Mouse (Mus musculus) retina, postnatal 1 day (tissue): Measurements from ENCODE around the gene Castor1.
"Not testable (repeated sequence)": the region's sequence is repeated elsewhere in the genome, so short reads cannot be mapped to it uniquely, and the experiment has no call there.

Experiments used
- DNase-seq: peaks from one replicate; pipeline ENCODE4 v3.0.0-alpha.2; 2012

Castor1 gene

DNA sequence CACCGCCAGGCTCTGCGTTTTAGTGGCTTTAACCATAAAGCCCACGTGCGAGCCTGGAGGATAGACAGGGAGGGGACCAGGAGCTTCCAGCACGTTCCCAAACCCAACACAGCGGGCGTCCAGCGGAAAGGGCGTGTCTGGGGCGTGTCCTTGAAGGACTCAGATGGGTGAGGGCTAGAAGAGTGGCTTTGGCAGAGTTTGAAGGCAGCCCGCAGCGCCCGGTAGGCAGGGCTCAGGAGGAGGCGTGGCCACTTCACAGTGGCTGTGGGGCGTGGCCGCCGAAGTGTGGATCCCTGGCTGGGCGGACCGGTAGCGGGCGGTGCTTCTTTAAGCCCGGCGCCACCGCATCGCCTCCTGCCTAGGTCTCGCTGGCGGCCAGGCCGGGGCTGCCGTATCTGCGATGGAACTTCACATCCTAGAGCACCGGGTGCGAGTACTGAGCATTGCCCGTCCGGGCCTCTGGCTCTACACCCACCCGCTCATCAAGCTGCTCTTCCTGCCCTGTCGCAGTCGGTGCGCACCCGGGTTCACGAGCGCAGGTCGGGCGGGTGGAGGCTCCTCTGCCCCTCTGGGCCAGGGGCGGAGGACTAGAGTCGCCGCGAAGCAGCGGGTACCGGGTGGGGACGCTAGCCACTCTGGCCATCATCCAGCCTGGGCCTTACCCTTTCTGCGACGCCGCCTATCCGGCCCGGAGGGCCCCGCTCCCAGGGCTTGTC is at the start of gene Castor1:
Gene Castor1, plus strand, starts transcription at position 312 of the 716 bp plus-strand sequence.
- DNase-seq = peak; percentile 86

GRCm38 (mm10) chr11:4174586-4174985 is 43.4 kb upstream of the Castor1 start:
- DNase-seq = no peak

DNA sequence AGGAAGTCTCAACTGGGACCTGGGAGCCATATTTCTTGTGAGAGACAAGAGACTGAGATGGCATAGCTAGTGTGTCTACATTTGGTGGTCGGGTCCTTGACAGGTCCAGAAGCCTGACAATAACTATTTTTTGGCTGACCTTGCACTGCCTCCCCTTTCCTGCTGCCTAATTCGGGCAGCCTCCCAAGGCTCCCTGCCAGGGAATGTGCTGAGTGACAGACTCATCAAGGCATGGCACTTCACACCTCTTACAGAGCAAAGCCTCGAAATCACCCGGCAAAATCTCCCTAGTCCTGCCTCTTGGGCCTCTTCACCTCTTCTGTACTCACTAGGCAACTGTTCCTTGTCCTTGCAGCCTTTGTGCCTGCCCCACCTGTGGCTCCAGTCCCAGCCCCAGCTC is 40.3 kb upstream of the Castor1 start:
- no peak for DNase-seq

DNA sequence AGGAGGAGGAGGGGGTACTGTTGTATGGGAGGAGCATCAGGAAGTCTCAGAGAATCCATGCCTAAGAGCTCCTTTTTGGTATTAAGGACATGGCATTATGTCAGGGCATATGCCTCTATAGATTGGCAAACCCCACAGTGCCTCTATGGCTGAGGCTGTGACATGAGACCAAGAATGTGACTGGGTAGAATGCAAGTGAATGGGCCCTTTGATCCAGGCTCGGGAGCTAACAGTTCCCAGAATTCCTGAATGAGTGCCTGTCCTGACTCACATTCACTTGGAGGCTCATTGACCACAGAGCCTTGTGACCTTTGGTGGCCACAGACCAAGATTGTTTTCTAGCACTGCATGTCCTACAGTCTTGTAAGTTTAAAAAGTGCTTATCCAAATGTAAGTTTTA is 36.0 kb upstream of the Castor1 start:
- DNase-seq = no peak

- DNase-seq = no peak
Measured at GRCm38 (mm10) chr11:4183511-4183910, 34.5 kb upstream of the Castor1 start.

- DNase-seq = no peak
Measured at GRCm38 (mm10) chr11:4184251-4184952, 33.6 kb upstream of the Castor1 start.

- DNase-seq = not testable (repeated sequence)
Measured at GRCm38 (mm10) chr11:4185480-4185879, 32.5 kb upstream of the Castor1 start.

DNA sequence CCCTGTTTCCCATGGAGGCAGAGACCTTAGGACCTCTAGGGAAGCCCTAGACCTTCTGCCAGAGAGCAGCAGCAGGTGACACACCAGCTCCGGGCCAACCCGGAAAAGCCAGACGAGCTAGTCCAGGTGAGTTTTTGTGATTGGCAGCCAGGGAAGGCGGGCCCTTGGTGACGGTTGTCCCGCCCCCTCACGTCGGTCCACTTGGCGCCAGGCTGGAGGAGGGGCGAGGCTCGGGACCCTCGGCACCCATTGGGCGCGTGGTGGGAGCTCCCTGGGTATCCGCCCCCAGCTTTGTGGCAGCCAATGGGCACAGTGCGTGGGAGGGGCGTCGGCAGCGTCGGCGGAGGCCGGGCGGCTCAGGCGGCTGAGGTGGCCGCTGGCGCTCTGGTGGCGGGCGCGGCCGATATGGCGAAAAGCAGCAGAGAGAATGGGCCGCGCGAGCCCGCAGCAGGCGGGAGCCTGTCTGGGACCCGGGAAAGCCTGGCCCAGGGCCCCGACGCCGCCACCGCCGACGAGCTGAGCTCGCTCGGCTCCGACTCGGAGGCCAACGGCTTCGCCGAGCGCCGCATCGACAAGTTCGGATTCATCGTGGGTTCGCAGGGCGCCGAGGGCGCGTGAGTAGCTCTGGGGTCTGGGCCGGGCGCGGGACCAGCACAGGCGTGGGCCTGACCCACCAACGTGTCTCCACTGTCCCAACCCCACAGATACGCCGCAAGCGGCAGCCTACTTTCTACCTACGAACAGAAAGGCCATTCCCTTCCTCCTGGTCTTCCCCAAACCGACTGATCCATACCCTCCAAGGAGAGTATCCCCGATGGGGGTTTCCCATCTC is 31.3 kb upstream of the Castor1 start, which contains the start of gene Tbc1d10a:
Gene Tbc1d10a, plus strand, starts transcription at position 304 of the 832 bp plus-strand sequence.
- DNase-seq = peak; percentile 98

DNA sequence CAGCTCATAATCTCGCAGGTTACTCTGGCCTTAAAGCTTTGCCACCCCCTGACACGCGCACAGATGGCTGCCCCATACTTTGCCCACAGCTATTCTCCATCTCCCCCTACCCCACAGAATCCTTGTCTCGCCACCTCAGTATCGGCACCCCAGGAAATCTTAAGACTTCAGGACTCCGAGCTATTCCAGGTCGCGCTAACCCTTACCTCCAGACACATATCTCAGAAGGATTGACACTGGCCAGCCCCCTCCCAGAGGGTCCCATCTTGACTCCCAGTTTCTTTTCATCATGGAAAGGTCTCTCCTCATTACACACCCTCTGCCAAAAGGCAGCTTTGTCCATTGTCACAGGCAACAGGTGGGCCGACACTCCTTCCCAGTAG is 30.7 kb upstream of the Castor1 start:
- DNase-seq = no peak

DNA sequence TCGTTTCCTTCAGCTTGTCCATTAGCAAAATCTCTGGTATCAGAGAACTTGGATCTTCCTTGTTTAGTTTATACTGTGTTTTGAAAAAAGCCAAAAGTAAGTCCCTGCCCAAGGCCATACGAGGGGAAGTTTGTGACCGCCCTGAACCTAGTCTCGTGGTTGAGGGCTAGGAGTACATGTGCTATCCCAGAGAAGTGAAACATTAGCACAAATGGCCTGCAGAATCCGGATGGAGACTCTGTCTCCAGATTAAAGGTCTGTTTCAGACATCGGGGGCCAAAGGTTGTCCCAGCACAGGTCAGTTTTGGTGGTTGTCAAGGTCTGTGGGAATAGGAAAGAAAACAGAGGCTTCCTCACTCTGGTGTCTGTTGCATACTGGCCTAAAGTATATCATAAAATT is 28.8 kb upstream of the Castor1 start:
- no peak for DNase-seq

- DNase-seq = no peak
Measured at GRCm38 (mm10) chr11:4190677-4191076, 27.3 kb upstream of the Castor1 start.

DNA sequence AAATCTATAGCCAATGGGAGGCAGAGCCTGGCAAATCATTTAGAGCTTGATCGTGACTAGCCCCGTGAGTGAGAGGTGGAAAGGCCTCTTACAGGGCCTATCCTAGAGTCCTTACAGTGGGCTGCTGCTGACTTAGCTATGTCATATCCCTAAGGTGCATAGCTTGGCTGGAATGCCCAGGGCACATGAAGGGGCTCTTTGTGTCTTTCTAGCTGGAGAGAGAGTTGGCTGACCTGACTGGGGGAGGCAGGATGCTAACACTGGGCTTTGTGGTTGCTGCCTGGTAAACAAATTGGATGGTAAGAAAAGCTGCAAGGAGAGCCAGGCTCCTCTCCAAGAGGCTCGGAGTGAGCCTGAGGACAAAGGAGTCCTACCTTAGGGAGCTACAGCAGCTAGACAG is 25.3 kb upstream of the Castor1 start:
- no peak for DNase-seq

DNA sequence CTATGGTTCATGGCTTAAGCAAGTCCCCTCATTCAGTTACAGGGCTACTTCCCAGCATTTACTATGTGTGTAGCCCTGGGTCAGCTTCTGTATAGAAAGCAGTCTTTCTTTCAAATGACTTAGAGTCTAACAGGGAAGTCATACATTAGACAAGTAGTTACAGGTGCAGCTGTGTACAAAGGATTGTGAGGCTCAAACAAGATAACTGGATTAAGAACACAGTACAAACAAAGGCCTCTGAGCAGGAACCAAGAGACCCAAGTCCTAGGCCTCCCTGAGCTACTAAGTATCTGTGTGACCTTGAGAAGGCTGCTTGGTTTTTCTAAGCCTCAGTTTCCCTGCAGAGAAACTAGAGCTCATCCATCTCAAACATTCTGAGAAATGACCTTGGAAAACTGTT is 24.6 kb upstream of the Castor1 start:
- DNase-seq = no peak

- no peak for DNase-seq
Measured at GRCm38 (mm10) chr11:4195597-4196031, 22.4 kb upstream of the Castor1 start.

DNA sequence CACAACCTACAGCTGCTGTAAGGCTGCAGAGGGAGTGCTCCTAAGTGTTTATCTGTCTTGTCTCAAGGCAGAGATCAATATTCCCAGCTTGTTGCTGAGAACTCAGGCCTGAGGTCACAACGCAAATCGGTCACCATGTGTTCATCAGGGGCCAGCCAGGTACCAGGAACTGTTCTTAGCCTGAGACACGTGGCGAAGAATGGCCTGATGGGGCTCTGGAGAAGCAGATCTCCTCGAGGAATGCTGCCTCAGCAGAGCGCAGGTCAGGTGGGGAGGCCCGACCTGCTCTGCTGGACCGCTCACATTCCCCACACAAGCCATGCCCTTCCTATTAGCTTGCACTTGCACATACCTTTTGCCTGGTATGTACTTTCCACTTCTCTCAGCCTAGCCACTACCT is 21.4 kb upstream of the Castor1 start:
- DNase-seq = no peak

- DNase-seq = no peak
Measured at GRCm38 (mm10) chr11:4197691-4198090, 20.3 kb upstream of the Castor1 start.

- DNase-seq = no peak
Measured at GRCm38 (mm10) chr11:4201981-4202700, 15.9 kb upstream of the Castor1 start.

DNA sequence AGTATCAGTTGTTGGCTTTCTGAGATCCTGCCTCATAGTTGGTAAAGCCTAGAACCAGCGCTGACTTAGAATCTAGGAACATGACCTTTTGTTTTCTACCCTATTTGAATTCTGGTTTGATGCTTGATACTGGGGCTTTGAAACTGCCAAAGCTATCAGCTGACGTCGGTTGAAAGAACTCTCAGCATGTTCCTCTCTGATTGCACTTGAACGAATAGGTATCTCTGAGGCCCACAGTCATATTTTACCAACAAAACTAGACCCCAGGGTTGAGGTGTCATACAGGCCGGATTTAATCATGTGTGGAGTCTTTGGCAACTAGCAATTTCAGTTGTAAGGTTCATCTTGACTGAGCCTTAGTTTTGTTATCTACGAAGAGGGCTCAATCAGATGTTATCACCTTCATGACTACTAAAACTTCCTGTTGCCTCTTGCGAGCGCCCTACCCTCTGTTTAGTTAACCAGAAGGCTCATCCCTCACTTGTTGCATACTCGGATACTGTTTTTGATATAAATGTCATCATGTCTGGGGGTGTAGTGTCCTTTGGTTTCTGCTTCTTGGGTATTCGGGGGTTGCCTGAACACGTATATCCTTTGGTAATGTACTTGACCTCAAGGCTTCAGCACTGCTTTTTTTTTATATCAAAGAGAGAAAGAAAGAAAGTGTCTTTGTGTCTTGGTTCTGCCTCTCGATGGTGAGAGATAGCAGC is 14.9 kb upstream of the Castor1 start:
- DNase-seq = no peak

DNA sequence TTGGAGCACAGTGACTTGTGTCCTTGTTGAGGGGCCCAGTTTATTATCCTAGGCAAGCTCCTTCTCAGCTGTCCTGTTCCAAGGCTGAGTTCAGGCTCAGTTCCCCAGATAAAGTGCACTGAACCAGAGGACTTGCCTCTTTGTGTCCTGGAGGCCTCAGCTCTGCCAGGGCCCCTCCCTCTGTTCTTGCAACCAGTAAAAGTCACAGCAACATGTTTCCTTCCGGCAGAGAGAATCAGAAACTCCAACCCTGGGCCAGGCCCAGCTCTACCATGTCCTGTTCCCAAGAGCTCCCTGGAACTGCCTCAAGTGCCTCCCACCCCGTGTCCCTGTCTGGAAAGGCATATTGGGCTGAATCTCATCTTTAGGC is 14.3 kb upstream of the Castor1 start:
- DNase-seq = no peak

DNA sequence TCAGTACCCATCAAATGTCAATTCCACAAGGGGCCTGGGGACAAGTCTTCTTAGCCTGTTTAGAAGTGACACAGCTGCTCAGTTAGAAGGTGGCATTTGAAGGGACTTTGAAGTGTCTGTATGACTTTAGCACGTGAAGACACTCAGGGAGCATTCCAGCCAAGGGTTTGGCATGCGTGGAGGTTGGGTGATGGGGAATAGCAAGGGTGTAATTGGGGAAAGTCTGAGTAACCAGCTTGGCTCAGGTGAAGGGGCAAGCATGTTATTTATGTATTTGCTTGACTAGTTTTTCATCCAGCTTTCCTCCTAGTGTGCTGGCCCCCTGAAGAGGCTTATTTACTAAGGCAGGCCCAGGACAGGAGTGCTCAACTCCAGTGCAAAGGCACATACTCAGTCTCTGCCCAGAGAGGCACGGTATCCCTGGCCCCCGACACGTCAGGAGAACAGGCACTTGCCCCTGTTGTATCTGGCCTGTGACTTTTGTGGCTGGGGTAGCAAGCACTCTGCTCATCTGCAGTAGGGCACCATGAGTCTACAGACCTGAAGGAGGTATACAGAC is 12.8 kb upstream of the Castor1 start:
- no peak for DNase-seq

DNA sequence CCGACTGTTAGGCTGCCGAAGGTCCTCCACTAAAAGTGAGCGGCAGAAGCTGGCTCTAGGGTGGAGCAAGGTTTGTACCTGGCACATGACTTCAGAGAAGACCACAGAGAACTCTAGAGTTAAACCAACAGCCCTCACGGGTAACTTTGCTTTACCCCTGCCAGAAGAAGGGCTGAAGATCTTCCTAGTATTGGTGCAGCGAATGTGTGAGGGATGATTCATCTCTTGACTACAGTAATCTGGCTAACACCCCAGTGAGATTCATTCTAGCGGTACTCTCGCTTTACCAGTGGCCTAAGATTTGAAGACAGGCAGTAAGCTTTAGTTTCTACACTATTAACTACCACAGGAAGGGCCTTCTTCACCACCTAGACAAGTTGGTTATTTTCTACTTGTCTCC is 12.1 kb upstream of the Castor1 start:
- DNase-seq = no peak

- no peak for DNase-seq
Measured at GRCm38 (mm10) chr11:4206563-4206962, 11.5 kb upstream of the Castor1 start.
